Mouse (Mus musculus) layer of hippocampus, adult 2 months (tissue): ENCODE measurements at regions not wholly inside any gene's neighbourhood (a gene's known extent, or its start where the extent isn't known, plus 50 kb on each side); places are given as distances from the start of the nearest gene placed in this dataset.

ENCODE experiments used
- DNase-seq, 2 experiments: peaks; one replicate each; pipeline ENCODE4 v3.0.0; 2022; ENCODE audit warnings: low spot score in 2 of 2
- H3K27ac ChIP-seq: fragments of 200-600 bp; 2 replicates; pipeline ENCODE4 v1.8.1; 2022
- H3K4me3 ChIP-seq: fragments of 200-600 bp; 2 replicates; pipeline ENCODE4 v1.8.1; 2022; ENCODE audit warnings: mild to moderate bottlenecking
- CTCF ChIP-seq: fragments of 200-600 bp; conservative IDR thresholded peaks from 2 replicates; pipeline ENCODE4 v1.8.1; 2022; ENCODE audit warnings: antibody characterized with exemption, mild to moderate bottlenecking, moderate library complexity

DNA sequence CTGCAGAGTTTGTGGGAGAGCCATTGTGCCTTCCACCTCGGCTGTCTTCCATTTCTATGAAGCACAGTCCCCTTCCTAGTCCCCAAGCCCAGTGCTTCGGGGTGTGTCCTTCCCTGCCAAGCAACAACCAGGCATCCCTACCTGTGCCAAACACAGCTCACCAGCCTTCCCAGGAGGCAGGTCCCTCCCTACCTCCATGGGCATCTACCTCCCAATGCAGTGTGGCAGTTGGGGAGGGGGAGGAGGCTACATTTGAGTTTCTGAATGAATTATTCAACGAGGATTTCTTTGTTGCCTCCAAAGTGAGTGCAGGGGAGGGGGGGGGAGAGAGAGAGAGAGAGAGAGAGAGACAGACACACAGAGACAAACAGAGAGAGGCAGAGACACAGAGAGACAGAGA lies 110.8 kb downstream of the Gm26897 start:
- TF ChIP-seq CTCF: no peak
- no peak overlapping the region for H3K27ac ChIP-seq
- H3K4me3 ChIP-seq: no peak overlapping the region
- DNase-seq: no peak

DNA sequence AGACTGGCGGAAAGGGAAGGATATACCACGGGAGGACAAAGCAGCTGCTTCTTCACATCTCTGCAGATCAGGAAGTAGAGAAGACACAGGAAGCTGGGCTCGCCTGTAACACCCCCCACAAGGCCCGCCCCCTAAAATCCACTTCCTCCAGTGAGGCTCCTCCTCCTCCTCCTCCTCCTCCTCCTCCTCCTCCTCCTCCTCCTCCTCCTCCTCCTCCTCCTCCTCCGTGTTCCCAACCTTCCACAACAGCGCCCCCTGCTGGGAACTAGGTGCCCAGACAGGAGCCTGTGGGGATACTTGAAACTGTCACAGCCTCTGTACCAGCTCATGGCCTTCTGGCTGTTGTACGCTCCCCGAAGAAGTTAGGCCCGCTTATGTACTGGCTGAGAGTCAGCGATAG lies 115.2 kb downstream of the Gm26897 start:
- no peak for DNase-seq
- Histone ChIP-seq H3K4me3 (no peak overlapping the region), H3K27ac (no peak overlapping the region)
- TF ChIP-seq CTCF: peak; percentile 31

DNA sequence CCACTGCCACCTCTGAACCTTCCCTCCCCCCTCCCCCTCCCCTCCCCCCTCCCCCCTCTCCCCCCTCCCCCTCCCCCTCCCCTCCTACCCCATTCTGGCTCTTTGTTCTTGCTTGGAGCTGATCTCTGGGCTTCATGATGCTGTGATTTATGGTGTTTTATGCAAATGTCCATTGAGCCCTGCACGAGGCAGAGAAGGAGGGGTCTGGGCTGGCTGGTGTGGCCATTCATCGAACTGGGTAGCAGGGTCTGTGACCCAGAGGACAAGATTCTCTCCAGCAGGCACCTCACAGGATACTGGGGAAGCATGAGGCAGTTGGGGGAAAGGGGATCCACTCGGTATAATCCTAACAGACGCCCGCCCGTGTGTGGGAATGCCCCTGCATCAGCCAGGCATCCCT lies 119.0 kb downstream of the Gm26897 start:
- Histone ChIP-seq H3K27ac (no peak overlapping the region), H3K4me3 (no peak overlapping the region)
- no peak for TF ChIP-seq CTCF
- DNase-seq: no peak

DNA sequence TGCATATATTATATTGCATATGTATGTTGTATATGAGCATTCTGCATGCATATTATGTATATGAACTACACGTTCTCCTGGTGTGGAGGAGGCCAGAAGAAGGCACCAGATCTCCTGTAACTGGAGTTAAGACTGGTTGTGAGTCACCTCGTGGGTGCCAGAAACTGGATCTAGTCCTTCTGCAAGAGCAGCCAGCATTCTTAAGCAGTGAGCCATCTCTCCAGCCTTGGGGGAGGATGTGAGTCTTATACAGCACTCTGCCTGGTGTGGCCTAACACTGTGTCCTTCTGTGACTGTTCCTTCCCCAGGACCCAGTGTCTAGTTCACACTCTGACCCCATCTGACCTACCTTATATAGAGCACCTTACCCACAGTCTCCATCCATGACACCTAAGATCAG lies 121.6 kb downstream of the Gm26897 start:
- no peak for TF ChIP-seq CTCF
- H3K4me3 ChIP-seq: no peak overlapping the region
- DNase-seq: no peak
- H3K27ac ChIP-seq: no peak overlapping the region

DNA sequence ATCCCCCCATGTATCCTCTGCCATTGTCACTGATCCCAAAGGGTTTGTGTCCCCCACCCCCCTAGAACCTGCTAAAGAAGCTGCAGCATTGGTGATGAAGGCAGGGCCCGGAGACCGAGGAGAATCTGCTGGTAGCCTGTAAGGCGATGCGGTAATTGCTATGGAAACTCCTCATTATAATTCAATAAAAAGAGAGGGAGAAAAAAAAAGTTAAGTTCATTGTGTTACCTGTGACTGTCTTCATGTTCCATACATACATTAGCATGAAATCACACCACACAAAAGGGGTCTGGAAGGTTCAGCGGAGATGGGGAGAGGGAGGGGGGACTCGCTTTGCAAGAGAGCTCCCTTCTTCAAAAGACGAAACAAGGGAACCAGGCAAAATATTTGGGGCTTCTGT lies 123.5 kb downstream of the Gm26897 start:
- no peak overlapping the region for H3K27ac ChIP-seq
- TF ChIP-seq CTCF: no peak
- H3K4me3 ChIP-seq: no peak overlapping the region
- DNase-seq: no peak

DNA sequence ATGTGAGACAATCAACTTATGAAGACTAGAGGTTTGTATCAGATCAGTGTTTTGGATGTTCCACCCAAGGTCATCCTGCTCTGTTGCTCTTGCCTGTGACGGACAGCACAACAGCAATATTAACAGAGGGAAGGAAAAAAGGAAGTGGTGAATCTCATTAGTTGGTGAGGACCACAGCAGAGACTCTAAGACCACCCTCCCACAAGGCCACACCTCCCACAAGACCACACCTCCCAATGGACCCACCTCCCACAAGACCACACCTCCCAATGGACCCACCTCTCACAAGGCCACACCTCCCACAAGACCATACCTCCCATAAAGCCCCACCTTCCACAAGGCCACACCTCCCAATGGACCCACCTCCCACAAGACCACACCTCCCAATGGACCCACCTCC lies 126.7 kb downstream of the Gm26897 start:
- no peak for TF ChIP-seq CTCF
- no peak for DNase-seq
- Histone ChIP-seq H3K4me3 (no peak overlapping the region), H3K27ac (no peak overlapping the region)

DNA sequence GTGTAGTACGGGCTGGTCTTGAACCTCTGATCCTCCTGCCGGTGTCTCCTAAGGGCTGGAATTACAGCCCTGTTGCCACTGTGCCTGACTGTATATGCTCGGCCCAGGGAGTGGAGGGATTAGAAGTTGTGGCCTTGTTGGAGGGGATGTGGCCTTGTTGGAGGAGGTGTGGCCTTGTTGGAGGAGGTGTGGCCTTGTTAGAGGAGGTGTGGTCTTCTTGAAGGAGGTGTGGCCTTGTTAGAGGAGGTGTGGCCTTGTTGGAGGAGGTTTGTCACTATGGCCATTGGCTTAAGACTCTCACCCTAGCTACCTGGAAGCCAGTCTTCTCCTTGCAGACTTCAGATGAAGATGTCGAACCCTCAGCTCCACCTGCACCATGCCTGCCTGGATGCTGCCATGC lies 128.6 kb downstream of the Gm26897 start:
- H3K4me3 ChIP-seq: no peak overlapping the region
- DNase-seq: no peak
- TF ChIP-seq CTCF: no peak
- no peak overlapping the region for H3K27ac ChIP-seq

DNA sequence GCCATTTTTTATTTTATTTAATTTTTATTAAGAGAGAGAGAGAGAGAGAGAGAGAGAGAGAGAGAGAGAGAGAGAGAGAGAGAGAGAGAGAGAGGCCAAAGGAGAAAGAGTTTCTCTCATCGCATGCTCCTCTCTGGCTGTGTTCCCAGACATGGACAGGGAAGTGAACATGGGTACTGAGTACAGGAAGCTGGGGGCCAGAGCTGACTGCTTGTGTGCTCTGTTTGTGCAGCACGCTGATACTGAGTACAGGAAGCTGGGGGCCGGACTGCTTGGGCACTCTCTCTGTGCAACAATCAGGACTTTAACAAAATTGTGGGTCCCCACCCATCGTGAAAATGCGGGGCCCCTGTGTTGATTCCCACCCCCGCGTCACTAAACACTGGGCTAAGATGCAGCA lies 130.2 kb downstream of the Gm26897 start:
- Histone ChIP-seq H3K27ac (no peak overlapping the region), H3K4me3 (no peak overlapping the region)
- TF ChIP-seq CTCF: no peak
- no peak for DNase-seq

DNA sequence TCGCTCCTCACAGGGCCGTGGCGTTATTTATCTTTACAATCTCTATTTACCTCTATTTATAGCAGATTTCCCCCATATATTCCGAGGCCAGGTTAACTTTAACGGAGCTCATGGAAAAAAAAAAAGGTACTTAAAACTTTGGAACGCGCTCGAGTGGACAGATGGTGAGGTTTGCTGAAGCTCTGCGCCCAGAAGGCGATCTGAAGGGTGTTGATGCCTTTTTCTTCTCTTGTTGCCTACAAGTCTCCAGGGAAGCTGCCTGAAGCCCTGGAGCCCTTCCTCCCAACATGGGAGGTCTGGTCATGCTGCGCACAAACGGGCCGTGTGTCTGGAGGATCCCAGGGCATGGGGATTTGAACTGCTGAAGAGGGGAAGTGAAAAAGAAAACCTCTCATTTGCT lies 130.9 kb downstream of the Gm26897 start:
- no peak overlapping the region for H3K4me3 ChIP-seq
- no peak overlapping the region for H3K27ac ChIP-seq
- peak in 1 of 2 experiments; percentile 23 for DNase-seq
- TF ChIP-seq CTCF: no peak

DNA sequence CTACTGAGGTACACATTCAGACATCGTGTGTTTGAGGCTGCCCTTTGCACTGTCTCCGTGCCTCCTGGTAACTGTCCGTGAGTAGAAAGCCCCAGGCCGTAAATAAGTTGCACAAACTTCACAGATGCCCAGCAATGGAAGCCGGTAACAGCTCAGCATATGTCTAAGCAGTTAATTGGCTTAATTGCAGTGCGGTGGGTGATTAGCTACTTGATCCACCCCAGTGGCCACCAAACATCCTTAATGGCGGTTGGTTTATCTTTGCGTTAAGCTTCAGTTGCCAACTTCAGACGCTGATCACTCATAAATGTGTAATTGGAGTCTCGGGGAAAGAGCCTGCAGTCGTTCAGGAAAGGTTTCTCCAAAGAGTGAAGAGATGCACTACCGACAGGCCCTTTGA lies 135.3 kb downstream of the Gm26897 start:
- no peak overlapping the region for H3K4me3 ChIP-seq
- DNase-seq: no peak
- no peak for TF ChIP-seq CTCF
- H3K27ac ChIP-seq: no peak overlapping the region

DNA sequence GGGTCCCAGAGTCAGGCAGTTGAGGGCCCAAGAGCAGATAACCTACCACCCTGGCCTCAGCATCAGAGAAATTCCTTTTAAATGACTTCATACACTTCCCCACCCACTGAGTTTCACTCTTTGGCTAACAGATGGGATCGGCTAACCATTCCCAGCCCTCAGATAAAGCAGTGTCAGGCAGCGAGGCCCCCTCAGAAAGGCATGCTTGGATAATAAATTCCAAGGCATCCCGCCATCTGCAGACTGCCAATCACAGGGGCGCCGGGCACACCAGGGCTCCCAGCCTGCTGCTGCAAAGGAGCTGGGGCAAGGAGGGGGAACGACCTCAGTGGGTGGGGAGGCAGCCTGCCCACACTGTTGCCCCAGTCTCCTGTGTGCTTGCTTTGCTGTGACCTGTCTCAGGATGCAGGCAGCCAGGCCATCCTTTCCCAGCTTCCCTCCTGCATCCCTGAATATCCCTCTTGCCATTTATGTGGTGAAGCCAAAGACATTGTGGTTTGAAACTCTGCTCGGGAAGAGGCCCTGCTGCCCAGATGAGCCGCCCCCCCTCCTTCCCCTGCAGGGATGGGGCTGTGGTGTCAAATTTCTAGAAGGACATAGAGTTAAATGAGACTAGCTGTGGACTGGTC lies 143.6 kb downstream of the Gm26897 start:
- H3K4me3 ChIP-seq: no peak overlapping the region
- no peak overlapping the region for H3K27ac ChIP-seq
- DNase-seq: no peak
- TF ChIP-seq CTCF: no peak

DNA sequence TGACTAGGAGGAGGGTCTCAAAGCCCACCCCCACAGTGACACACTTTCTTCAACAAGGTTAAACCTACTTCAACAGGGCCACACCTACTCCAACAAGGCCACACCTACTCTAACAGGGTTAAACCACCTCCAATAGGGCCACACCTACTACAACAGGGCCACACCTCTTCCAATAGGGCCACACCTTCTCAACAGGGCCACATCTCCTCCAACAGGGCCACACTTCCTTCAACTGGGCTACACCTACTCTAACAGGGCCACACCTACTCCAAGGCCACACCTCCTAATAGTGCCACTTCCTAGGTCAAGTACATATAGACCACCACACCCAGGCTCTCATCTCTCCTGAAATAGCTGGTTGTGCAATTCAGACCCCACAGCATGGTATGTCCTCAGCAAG lies 145.3 kb downstream of the Gm26897 start:
- TF ChIP-seq CTCF: no peak
- Histone ChIP-seq H3K4me3 (no peak overlapping the region), H3K27ac (no peak overlapping the region)
- no peak for DNase-seq

DNA sequence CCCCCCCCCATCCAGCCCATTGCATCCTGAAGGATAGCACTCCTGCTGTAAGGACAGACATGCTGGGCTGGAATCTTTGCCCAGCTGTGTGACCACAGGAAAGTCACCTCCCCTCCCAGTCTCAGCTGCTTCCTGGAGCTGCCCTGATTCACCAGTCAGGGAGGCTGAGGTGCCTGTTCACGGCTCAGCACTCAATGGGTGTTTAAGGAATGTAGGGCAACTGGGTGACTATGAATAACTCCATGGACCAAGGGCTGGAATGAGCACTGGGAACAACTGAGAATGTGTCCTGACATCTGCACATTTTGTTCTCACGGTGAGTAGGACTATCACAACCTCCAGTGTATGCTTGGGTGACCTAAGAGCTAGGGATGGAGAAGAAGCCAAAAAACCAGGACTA lies 146.5 kb downstream of the Gm26897 start:
- no peak overlapping the region for H3K4me3 ChIP-seq
- no peak for TF ChIP-seq CTCF
- no peak for DNase-seq
- H3K27ac ChIP-seq: no peak overlapping the region

DNA sequence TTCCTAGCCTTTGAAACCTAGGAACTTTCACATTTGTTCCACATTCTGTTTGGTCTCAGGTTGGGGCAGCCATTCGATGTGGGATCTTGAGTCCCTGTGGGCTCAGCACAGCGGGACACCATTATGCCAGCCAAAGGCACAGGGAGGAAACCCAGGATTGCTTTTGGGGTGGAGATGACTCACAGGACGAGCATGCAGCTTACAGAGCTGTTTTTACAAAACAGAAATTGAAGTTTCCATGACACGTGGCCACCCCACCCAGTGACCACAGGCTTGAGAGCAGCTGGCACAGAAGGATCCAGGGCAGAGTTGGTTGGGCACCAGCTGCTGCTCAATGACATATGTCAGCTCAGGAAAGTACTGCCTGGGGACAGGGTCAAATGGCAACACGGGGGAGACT lies 147.8 kb downstream of the Gm26897 start:
- no peak overlapping the region for H3K27ac ChIP-seq
- no peak for DNase-seq
- no peak overlapping the region for H3K4me3 ChIP-seq
- no peak for TF ChIP-seq CTCF

DNA sequence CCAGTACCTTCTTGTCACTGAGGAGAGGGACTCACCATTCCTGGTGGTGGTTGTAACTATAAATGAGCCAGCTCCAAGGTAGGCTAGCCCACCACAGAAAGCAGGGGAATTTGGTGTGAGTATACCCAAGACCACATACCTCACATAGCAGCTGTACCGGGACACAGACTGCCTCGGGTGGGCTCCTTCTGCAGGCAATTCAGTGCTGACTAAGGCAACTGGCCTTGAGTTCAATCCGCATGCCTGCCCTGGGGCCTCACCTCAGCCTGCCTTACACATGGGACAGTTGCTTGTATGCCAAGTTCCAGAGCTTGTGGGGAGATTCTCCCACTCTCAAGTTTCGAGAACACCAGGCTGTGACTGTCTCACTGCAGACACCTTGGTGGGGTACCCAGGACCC lies 153.6 kb downstream of the Gm26897 start:
- Histone ChIP-seq H3K4me3 (no peak overlapping the region), H3K27ac (no peak overlapping the region)
- no peak for TF ChIP-seq CTCF
- no peak for DNase-seq
